ENCODE assay signal across 11 mouse cellular contexts in the genomic region with DNA sequence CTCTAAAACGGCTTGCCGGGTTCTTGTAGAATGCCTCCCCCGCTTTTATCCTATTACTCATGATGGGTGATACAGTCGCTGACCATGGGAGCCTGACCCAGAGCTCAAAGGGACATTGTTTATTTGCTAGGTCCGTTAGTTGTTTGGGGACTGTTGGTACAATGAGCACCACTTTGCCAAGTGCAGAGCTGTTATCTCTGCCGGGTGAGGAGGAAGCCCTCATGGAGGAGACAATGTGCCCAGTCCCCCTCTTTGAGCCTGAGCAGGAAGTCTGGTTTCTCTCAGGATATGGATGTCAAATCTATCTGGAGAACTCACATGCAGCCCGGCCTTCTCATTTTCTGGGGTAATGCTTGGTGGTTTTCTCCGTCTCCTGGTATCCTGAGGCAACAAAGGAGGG.
DNase-seq lines count a peak whose midpoint lies in the region; ATAC-seq and TF ChIP-seq lines count a peak whose summit lies in the region.
"Had no signal": no experiment of that assay in that cellular context is flagged by ENCODE, and none has a peak within 500 bp of the region (broad histone marks: within the 10 kb centered on the region; RNA-seq: fewer than 3 reads in every experiment).

No protein-coding gene starts in this region.

- no peak for TF ChIP-seq CTCF in small intestine, adult 2 months (IDR thresholded peaks at IDR 0.05; ENCODE audit: extremely low read depth, insufficient read length, insufficient replicate concordance, low read depth, low read length)

- 48% methylated on average over 8 of the region's 8 CpGs for WGBS in embryonic facial prominence, embryonic 14.5 days
- WGBS in embryonic facial prominence, embryonic 10.5 days, result 56% methylated on average over 8 of the region's 8 CpGs
- 12% methylated on average over 8 of the region's 8 CpGs for WGBS in heart, embryonic 16.5 days
- 48% methylated on average over 8 of the region's 8 CpGs for WGBS in small intestine, adult 2 months

- no peak for DNase-seq in embryonic facial prominence, embryonic 14.5 days (ENCODE audit: low spot score)
- no peak for DNase-seq in embryonic facial prominence, embryonic 10.5 days (ENCODE audit: low spot score)
- peak; percentile 22 to 37 for DNase-seq in kidney, postnatal 4 days
- DNase-seq in thymus, adult 18-20 months, result no peak
- DNase-seq in layer of hippocampus, adult 11-12 months (ENCODE audit: low spot score), result no peak
- DNase-seq in urinary bladder, postnatal 10 days (ENCODE audit: low spot score), result no peak
- DNase-seq: cerebellum, postnatal 25 days; thymus, postnatal 25 days had no signal

- H3K4me2 ChIP-seq in embryonic facial prominence, embryonic 14.5 days (ENCODE audit: low read depth, low read length), result no peak overlapping the region
- peak overlapping the region; percentile 45 for H3K4me2 ChIP-seq in heart, embryonic 16.5 days (ENCODE audit: low read depth, low read length)
- H3K4me2 ChIP-seq: midbrain, embryonic 12.5 days had no signal

- no peak for ATAC-seq in embryonic facial prominence, embryonic 14.5 days (ENCODE audit: low read depth)
- ATAC-seq in heart, embryonic 16.5 days (replicated peaks; ENCODE audit: extremely low read depth, insufficient read depth, low FRiP score), result peak; percentile 66

- H3K36me3 ChIP-seq in embryonic facial prominence, embryonic 14.5 days (ENCODE audit: control insufficient read depth, insufficient read depth, low read length), result no peaks in the 10 kb centered on the region
- H3K36me3 ChIP-seq in embryonic facial prominence, embryonic 10.5 days (replicated peaks), result 0 out of 2 replicates have a peak, but pooled peaks cover 3% of the 10 kb centered on the region
- no peaks in the 10 kb centered on the region for H3K36me3 ChIP-seq in heart, embryonic 16.5 days (ENCODE audit: control insufficient read depth, insufficient read depth)
- no peaks in the 10 kb centered on the region for H3K36me3 ChIP-seq in small intestine, adult 2 months (ENCODE audit: control insufficient read depth, insufficient read depth, low read length)
- H3K36me3 ChIP-seq: midbrain, embryonic 12.5 days had no signal

- no peak overlapping the region for H3K9ac ChIP-seq in embryonic facial prominence, embryonic 14.5 days (ENCODE audit: low read depth, low read length)
- peak overlapping the region; percentile 52; the same call in 1 of the 2 replicates for H3K9ac ChIP-seq in heart, embryonic 16.5 days (ENCODE audit: low read length)
- H3K9ac ChIP-seq: midbrain, embryonic 12.5 days had no signal

- H3K4me1 ChIP-seq in embryonic facial prominence, embryonic 14.5 days (ENCODE audit: control insufficient read depth, insufficient read depth, low read length), result peaks cover 9% of the 10 kb centered on the region
- peaks cover 31% of the 10 kb centered on the region for H3K4me1 ChIP-seq in embryonic facial prominence, embryonic 10.5 days
- H3K4me1 ChIP-seq in heart, embryonic 16.5 days (ENCODE audit: control insufficient read depth, insufficient read depth, low read length), result peaks cover 37% of the 10 kb centered on the region
- H3K4me1 ChIP-seq in small intestine, adult 2 months (ENCODE audit: control insufficient read depth, insufficient read depth, insufficient read length, low read length), result no peaks in the 10 kb centered on the region

- TF ChIP-seq POLR2A in small intestine, adult 2 months (IDR thresholded peaks at IDR 0.05; ENCODE audit: low read depth, low read length), result no peak

- H3K4me3 ChIP-seq in embryonic facial prominence, embryonic 14.5 days (ENCODE audit: low read depth, low read length), result no peak overlapping the region
- H3K4me3 ChIP-seq in embryonic facial prominence, embryonic 10.5 days, result no peak overlapping the region
- H3K4me3 ChIP-seq in heart, embryonic 16.5 days (ENCODE audit: low read length), result no peak overlapping the region
- H3K4me3 ChIP-seq in small intestine, adult 2 months (ENCODE audit: low read depth, low read length), result no peak overlapping the region
- H3K4me3 ChIP-seq: midbrain, embryonic 12.5 days had no signal

- 0 out of 2 replicates have a peak overlapping the region, but pooled peaks have one; percentile 46 for H3K27ac ChIP-seq in embryonic facial prominence, embryonic 14.5 days (replicated peaks; ENCODE audit: low read depth, low read length)
- no peak overlapping the region for H3K27ac ChIP-seq in embryonic facial prominence, embryonic 10.5 days (replicated peaks)
- H3K27ac ChIP-seq in heart, embryonic 16.5 days (ENCODE audit: low read length), result peak overlapping the region; percentile 79
- H3K27ac ChIP-seq in small intestine, adult 2 months (ENCODE audit: insufficient read depth, low read depth, low read length), result peak overlapping the region; percentile 11; the same call in 1 of the 2 replicates
- H3K27ac ChIP-seq: midbrain, embryonic 12.5 days had no signal

- H3K27me3 ChIP-seq in embryonic facial prominence, embryonic 14.5 days (replicated peaks; ENCODE audit: control insufficient read depth, insufficient read depth, low read length), result no peaks in the 10 kb centered on the region
- peaks cover 40% of the 10 kb centered on the region for H3K27me3 ChIP-seq in embryonic facial prominence, embryonic 10.5 days (replicated peaks; ENCODE audit: low read depth, poor library complexity, severe bottlenecking)
- no peaks in the 10 kb centered on the region for H3K27me3 ChIP-seq in heart, embryonic 16.5 days (ENCODE audit: control insufficient read depth, insufficient read depth, low read length)
- H3K27me3 ChIP-seq in small intestine, adult 2 months (ENCODE audit: control insufficient read depth, insufficient read depth, low read length), result no peaks in the 10 kb centered on the region

- no peaks in the 10 kb centered on the region for H3K9me3 ChIP-seq in embryonic facial prominence, embryonic 14.5 days (ENCODE audit: control insufficient read depth, low read length)
- no peaks in the 10 kb centered on the region for H3K9me3 ChIP-seq in embryonic facial prominence, embryonic 10.5 days
- H3K9me3 ChIP-seq in heart, embryonic 16.5 days (replicated peaks; ENCODE audit: control insufficient read depth, low read length), result no peaks in the 10 kb centered on the region
- H3K9me3 ChIP-seq: midbrain, embryonic 12.5 days had no signal

Comparison
In these comparisons a context has a peak if more than half of its experiments do, and no peak if none do; other contexts are left out.
1. DNase-seq: peak in kidney, postnatal 4 days (2 of 2); none in embryonic facial prominence, embryonic 14.5 days (single experiment), embryonic facial prominence, embryonic 10.5 days (single experiment), thymus, adult 18-20 months (0 of 2), layer of hippocampus, adult 11-12 months (single experiment) and urinary bladder, postnatal 10 days (single experiment).